Mouse (Mus musculus) liver, adult 2 months (tissue): ENCODE results near the gene Nfatc4.

ENCODE experiments used
- CTCF ChIP-seq: fragments of 200-500 bp; IDR thresholded peaks from 2 replicates; pipeline ENCODE4 v1.5.1; 2011; ENCODE audit warnings: low read depth, low read length, control low read depth
- POLR2A ChIP-seq: fragments of 200-500 bp; IDR thresholded peaks from 2 replicates; pipeline ENCODE4 v1.6.1; 2011; ENCODE audit warnings: low read length, control low read depth; ENCODE audit not compliant: insufficient read depth; ENCODE audit errors: extremely low read depth

DNA sequence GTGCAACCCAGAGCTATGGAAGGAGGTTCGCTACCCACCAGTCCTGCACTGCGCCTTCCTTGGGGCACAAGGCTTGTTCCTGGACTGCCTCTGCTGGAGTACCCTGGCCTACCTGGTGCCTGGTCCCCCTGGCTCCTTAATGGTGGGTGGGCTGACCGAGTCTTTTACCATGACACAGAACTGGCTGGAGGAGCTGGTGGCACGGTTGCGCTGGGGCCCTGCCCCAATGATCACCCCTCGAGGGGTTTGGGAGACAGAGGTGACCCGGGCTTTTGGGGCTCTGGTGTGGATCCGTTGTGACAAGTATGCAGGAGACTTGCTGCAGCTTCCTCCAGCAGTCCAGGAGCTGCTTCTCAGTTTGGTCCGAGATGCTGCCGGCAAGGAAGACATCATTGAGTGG lies 40.0 kb downstream of the Nfatc4 start:
- TF ChIP-seq CTCF (no peak), POLR2A (no peak)
